Mouse (Mus musculus): ENCODE data around the gene Trim45.

Gene Trim45

DNA sequence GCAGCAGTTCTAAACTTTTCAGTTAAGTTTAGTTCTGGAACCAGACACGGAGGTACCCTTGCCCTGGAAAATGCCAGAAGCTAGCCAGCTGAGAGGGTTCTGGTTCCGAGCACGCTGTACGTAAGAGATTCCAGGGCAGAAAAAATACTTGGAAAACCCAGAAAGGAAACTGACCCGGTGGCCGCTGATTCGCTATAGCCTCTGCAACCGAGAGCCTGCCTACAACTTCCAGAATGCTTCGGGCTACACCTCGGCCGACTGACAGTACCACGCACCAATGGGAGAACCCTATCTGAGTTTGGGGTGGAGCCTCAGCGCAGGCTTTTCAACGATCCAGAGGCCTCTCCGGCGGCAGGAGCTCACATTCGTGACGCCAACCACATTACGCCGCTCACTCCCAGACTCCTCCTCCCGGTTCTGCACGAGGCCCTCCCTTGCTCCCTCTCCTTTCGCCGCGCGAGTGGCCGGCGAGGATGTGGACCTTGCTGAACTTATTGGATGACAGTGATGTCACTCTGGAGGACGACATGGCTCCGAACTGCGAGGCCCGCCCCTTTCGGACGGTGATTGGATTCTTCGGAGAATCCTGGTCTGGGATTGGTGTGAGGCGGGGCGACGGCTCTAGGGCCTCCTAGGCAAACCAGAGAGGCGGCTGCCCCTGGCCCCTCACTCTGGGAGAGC lies at the start of gene Trim45:
Trim45 (plus strand) TSS at position 378 of the 681 bp plus-strand sequence.
- peak; percentile 97 for DNase-seq (ENCODE audit: low read depth)

DNA sequence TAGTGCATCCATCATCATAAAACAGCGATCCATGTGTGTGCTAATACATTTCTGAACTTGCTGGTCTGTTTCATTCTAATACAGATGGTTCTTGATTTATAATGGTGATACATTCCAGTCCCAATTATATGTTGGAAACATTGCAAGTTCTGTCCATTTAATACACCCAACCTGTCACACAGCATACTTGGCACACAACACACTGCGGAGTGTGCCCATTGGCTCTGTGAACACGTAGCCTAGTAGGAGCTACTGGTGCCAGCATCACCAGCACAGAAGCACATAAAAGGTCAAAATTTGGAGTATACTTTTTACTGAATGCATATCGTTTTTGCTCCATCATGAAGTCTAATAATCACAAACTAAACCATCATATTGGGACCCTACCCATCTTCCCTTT lies 44.9 kb upstream of the Trim45 start:
- DNase-seq (ENCODE audit: low read depth): no peak

DNA sequence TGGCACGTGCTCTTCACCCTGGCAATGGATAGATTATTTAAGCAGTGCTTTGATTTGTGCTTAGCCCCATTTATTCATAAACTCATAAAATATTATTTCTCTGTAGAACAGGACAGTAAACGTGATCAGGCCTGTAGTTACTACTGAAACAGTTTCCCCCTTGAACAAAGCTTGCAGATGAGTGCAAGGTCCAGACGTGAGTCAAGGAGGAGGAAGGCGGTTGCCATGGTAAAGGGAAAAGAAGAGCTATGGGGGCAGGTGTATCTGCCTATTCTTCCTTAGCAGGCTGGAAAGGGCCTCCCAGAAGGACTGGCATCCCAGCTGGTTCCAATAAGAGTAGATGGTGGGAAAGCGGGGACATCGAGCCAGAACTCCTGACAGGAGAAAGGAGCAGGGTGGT lies 40.6 kb upstream of the Trim45 start:
- DNase-seq (ENCODE audit: low read depth): no peak

DNA sequence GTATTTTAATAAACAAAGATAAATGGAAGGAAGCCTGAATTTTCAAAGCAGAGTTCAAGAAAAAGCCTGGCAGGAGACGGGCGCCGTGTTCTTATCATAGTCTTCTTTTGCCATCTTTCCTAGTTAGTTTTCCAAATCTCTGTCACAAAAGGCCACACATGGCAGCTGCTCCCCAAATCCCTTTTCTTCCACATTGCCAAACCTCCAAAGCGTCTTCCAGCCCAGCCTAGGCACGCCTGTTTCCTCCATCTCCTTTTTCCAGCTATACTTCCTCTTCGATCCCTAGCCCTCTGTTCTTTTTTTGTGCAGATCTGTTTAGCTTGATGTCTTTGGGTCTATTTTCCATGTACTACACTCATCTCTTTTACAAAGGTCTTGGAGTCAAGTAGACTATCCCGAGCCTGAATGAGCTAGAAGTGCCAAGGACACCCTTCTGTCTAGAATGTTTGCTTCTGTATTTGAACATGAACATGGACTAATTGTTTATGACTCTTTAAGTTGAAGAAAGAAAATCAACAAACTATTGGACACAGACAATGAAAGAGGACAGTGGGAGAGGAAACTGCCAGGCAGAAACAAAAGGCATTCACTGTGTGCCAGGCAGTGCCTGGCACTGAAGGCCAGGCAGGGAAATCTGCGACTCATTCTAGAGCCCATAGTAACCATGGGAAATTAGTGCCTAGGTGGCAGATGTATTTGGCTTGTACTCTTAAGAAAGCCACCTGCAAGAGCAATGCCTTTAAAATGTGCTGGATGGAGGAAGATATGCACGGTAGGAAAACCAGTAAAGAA lies 40.0 kb upstream of the Trim45 start:
- DNase-seq (ENCODE audit: low read depth): no peak

DNA sequence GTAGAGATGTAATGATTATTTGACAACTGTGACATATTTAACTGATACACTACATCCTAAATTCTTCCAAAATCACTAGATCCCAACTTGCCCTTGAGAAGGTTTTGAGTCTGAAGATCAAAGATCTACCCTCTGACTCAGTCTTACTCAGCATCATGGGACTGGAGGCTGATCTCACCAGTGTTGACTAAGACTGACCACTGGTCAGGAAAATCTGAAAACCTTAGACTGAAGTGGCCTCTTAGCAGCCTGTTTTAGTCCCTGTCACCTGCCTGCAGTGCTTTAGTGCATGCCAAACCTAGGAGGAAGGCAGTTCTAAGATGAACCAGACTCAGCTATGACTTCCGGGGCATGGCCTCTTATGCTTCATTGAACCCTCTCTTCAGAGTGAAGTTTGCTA lies 32.8 kb upstream of the Trim45 start:
- DNase-seq (ENCODE audit: low read depth): no peak

DNA sequence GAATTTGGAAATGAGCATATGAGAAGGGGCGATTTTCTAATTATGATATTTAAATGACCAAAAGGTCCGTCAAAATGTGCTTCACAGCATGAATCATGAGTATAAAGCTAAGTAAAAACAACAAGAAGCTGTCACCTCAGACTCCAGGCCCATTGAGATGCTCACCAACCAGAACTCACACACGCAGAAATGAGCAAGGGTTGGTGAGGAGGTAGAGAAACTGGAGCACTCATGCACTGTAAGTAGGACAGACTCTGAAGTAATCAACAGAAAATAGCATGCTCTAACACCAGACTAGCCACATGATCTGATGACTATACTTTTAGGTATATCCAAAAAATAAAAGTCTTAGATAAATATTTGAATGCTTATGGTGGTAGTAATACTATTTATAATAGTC lies 31.6 kb upstream of the Trim45 start:
- no peak for DNase-seq (ENCODE audit: low read depth)

DNA sequence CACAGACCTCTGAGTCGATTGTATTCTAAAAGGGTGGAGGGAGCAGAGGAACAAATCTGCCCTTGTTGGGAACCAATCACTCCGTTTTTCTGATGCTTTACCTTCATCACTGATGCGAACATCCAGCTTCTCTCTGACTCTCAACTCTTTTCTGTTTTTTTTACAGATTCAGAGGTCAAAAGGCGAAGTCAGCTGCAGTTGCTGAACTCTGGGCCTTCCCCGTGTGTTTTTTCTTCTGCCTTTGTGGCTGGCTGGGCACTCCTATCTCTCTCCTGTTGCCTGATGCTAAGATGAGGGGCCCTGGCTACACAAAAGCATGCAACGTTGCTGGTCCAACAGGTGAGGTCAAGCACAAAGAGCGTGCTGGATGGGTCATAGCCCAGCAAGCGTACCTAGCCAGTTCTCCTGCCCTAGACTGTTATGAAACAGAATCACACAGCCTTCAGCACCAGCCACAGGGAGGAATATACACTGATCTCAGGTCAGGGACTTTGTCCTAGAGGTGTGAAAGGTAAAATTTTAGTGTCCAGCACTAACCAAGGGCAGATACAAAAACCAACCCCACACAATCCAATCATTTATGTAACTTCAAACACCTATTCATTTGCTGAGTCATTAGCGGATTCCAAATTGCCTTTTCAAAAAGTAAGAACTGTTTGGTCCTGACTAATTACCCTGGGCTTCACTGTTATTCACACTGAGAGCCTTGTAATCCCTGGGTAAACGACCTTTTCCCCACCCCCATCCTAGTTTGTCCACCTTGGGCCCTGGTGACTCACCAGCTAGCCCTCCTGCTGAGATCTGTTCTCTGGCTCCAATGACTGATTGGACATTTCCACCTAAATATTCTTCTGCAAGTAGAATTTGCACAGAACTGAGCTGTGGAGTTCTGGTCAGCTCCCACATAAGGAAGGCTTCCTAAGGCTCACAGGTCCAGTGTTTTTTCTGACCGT lies 29.3 kb upstream of the Trim45 start:
- no peak for DNase-seq (ENCODE audit: low read depth)

DNA sequence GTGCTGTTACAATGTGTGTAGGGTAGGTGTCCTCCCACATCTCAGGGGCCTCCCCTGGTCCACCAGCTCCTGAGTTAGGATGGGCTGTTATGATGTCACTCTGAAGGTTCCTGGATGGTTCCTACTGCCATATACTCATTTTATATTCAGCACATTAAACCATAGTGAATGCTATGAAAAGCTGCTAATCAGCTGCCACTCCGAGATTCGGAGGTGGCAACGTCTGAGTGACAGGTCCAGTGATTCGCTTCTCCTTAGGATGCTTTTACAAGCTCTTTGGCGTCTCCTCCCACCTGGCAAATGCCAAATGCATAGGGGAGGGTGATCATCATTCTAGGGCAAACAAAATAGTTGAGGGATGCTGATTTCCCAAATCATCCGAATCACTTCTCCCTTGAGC lies 26.5 kb upstream of the Trim45 start:
- DNase-seq (ENCODE audit: low read depth): no peak

DNA sequence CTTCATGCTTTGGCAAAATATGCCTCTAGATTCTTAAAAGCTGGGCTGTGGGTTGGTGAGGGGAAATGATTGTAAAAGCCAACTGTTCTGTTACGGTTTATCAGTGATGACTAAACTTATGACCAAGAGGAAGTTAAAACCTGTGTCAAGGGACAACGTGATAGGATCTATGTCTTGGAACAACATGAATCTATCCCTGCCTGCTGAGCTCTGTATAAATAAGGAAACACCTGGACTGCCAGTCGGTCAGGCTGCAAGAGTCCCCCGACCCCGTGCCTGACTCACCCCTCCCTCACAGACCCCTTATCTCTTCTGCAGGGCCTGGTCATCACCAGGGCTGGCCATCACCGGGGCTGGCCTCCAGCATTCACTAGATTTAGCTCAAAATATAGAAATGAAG lies 15.9 kb upstream of the Trim45 start:
- no peak for DNase-seq (ENCODE audit: low read depth)

DNA sequence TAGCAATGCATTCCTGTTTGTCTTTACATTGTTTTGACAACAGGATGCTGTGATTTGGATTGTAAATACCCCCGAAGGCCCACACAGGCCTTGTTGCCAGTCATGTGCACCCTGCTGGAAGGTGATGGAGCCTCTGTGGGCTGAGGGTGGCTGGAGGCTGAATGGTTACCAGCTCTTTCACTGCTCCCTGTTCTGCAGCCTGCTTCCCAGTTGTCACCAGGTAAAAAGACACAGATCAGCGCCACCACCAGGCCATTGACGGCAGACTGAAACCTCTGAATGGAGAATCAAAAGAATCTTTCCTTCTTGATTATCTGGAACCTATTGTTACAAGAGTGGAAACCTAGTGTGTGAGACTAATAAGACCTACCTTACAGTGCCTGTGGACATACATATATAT lies 15.1 kb upstream of the Trim45 start:
- DNase-seq (ENCODE audit: low read depth): no peak

DNA sequence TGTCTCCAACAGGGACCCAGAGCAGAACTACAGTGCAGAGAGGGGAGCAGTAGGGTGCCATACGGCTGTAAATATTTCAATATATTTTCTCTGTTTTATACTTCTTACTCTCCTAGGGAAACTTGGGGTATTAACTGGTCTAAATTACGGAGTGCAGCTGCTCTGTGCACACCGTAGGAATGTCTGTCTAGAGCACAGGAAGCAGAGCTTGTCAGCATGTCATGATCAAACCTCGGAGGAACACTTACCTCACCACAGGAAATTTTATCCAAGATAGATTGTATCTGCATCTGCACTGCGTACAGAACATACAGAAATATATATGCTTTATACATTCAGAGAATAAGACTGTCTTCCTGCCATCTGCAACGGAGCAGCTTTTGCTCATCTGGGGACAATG lies 13.4 kb upstream of the Trim45 start:
- no peak for DNase-seq (ENCODE audit: low read depth)

DNA sequence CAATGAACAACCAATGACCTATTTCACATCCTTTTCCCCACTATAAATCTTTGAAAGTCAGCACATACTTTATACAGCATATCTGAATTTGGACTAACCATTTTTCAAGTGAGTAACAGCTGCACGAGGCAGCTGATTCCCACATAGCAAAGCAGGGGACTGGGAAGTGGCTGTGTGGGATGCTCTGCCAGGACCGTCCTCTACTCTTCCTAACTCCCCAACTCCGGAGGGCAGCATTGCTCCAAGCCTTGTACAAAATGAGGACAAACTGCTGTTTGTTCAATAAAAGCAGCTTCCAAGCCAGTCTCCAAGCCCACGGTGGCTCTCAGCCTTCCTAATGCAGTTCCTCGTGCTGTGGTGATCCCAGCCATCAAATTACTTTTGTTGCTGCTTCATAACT lies 11.4 kb upstream of the Trim45 start:
- no peak for DNase-seq (ENCODE audit: low read depth)

DNA sequence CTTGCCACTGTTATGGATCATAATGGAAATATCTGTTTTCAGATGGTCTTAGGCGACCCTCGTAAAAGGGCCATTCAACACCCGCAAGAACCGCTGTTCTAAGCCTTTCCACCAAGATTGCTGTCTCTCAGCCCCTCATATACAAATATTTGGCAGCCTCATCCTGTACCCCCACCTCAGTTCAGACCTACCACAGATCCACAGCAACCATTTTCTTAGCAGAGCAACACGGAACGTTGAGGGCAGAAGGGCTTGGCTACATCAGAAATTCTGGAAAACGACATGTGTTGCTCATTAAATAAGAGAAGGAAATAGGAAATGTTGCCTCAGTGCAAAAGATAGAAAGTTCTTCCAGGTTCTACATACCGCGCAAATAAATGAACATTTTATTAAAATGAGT lies 11.0 kb upstream of the Trim45 start:
- no peak for DNase-seq (ENCODE audit: low read depth)

DNA sequence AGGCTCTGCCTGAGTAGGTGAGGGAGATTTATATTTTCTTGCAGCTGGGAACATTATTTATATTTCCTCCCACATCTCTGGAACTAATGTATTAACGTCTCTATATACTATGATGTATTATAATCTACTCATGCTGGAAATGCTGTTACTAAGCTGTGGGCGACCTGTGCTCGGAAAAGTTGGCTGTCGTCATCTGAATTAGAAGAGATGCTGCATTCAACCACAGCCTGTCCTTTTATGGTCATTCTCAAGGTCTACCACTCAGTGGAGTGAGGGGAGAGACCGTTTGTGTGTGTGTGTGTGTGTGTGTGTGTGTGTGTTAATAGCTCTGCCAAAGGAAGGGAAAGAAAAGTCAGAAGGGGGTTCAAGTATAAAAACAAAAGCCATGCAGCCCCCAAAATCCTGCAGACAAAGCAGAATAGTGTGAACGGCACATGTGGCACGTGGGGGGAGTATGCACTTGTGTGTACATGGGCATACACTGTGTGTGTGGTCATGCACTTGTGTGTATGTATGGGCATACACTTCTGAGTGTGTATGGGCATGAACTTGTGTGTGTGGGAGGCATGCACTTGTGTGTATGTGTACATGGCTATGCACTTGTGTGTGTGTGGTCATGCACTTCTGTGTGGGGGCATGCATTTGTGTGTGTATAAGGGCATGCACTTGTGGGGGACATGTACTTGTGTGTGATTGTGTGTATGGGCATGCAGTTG lies 10.3 kb upstream of the Trim45 start:
- no peak for DNase-seq (ENCODE audit: low read depth)

DNA sequence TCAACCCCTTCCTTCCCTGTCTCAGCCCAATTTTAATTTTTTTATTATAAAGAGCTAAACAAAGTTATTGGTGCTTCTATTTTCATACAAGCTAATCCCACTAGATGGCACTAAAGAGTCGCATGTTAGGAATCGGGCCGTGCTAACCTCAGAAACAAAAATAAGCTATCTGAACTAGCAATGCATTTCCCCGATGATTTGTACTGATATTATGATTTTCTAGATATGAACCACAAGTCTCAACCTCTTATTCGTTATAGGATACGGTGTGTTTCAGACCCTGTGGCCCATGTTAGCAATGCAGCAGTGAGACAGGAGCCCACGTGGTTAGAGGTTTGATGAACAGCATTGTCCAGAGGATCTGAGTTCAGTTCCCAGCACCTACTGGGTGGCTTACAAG lies 5.2 kb upstream of the Trim45 start:
- DNase-seq (ENCODE audit: low read depth): peak; percentile 62

DNA sequence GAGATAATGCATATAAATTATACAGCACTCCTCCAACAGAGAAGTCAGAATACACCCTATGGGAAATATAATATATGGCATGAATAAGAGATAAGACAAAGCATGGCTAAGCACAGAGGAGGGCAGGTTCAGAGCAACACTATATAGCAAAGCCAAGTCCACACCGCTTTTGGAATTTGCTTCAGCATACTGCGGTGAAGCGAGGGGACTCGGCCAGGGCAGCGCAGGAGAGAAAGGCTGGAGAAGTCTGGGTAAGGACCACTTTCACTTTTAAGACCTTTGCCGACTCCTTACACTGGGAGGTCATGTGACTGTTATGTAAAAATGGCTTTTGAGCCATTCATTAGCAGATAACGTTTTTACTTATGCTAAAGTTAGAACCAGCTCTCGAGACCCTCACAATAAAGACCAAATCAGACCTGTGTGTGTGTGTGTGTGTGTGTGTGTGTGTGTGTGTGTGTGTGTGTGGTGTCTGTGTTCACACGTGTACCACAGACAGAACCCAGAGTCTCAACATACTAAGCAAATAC lies 1.3 kb upstream of the Trim45 start:
- no peak for DNase-seq (ENCODE audit: low read depth)

DNA sequence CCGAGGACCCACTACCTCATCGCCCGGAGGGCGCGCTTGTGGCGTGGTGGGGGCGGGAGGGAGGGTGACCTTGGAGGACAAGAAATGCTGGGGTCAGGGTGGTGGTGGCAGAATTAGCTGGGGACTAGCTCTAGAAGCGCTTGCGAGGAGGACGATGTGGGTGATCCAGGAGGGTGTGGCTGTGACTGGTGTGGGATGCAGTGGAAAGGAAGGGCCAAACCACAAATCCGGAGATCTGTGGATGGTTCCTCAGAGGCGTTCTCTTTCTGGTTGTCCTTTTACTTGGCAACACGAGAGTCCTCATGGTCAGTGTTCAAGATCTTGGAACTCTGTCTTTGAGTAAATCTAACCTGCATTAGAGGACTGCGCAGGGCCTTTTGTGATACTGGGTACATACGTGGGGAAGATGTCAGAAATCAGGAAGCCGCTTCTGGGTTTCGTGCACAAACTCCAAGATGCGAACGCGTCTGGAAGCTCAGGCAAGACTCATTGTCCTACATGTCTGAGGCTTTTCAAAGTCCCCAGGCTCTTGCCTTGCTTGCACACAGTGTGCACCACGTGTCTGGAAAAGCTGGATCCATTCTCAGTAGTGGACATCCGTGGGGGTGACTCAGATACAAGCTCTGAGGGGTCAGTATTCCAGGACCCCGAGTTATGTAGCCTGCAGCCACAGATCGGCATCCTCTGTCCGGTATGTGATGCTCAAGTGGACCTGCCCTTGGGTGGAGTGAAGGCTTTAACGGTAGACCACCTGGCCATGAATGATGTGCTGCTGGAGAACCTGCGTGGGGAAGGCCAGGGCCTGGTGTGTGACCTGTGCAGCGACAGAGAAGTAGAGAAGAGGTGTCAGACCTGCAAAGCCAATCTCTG lies 739 bp downstream of the Trim45 start:
- no peak for DNase-seq (ENCODE audit: low read depth)

DNA sequence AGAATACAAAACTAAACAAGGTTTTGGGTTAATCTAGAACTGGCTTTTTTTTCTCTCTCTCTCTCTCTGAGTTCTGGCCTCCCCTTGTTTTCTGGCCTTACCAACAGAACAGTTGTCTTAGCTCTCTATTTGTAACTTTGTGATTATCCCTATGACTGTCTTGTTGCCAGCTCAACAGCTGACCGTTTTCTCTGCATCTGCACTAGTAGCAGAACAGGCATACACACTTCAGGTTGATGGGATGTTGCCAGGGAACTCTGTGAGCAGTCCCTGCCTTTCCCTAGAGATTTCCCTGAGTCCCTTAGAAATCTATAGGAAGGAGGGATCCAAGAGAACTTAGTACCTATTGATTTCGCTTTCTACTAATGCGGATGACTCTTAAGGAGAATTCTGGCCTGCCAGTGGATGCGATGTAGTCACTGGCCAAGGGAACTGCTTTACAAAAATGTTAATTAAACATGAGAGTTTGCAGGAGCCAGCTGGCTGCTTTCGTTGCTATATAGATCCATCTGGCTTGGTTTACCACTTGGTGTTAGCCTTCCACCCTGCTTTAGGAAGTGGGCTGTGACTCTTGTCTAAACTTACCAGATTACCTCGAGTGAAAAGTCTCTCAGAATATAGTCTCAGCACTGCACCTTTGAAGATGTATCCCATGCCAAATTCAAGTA lies 2.2 kb downstream of the Trim45 start:
- DNase-seq (ENCODE audit: low read depth): no peak

DNA sequence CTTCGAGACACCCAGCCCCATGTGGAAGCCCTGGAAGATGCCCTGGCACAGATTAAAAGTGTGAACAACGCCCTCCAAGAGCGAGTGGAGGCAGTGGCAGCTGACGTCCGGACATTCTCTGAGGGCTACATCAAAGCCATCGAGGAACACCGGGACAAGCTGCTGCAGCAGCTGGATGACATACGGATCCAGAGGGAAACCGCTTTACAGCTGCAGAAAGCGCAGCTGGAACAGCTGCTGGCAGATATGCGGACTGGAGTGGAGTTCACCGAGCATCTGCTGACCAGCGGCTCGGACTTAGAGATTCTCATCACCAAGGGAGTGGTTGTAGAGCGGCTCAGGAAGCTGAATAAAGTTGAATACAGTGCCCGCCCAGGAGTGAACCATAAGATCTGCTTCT lies 3.2 kb downstream of the Trim45 start:
- DNase-seq (ENCODE audit: low read depth): no peak
